In the genomic region with DNA sequence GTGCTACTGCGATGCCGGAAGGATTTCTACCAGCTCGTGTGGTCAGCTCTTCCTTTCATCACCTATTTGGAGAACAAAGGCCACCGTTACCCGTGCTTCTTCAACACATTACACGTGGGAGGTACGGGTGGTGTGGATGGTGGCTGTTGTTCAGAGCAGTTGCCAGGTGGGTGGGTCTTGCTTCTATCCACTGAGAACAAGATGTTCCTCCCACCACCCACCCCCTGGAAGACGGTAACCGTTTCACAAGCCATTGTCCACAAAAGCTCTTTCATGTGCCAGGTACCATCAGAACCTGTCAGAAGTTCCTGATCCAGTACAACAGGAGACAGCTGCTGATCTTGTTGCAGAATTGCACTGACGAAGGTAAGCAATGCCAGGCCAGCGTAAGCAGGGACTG, we compare ENCODE assay signal across 36 mouse cellular contexts. TPM values are rescaled to one million over a fixed set of nuclear protein-coding genes. Genes with fewer than 3 reads are reported as not detected.
DNase-seq lines count a peak whose midpoint lies in the region; ATAC-seq and TF ChIP-seq lines count a peak whose summit lies in the region.
"Had no signal": no experiment of that assay in that cellular context is flagged by ENCODE, and none has a peak within 500 bp of the region (broad histone marks: within the 10 kb centered on the region; RNA-seq: fewer than 3 reads in every experiment).

No protein-coding gene starts in this region.

- ATAC-seq in liver, embryonic 13.5 days (ENCODE audit: low read depth), result no peak
- no peak for ATAC-seq in CD4-positive, CD25-positive, alpha-beta regulatory T cell, adult 4 months
- ATAC-seq: forebrain, postnatal 0 days; lung, postnatal 0 days had no signal

- H3K4me2 ChIP-seq in liver, embryonic 13.5 days, result 0 out of 2 replicates have a peak overlapping the region, but pooled peaks have one; percentile 95
- H3K4me2 ChIP-seq: forebrain, embryonic 12.5 days; hindbrain, embryonic 15.5 days; kidney, embryonic 15.5 days; liver, embryonic 11.5 days; neural tube, embryonic 15.5 days had no signal

- H3K4me1 ChIP-seq in liver, embryonic 13.5 days (replicated peaks), result peaks cover 32% of the 10 kb centered on the region

- peak in 1 of 2 experiments; percentile 39 for DNase-seq in layer of hippocampus, adult 2 months (ENCODE audit: low spot score in 2 of 2)
- DNase-seq in layer of hippocampus, postnatal 14 days (ENCODE audit: low spot score in 2 of 2), result no peak
- DNase-seq in liver, embryonic 13.5 days, result no peak
- DNase-seq in liver (no peak), R1 (ENCODE audit: low read depth, low spot score) (peak; percentile 23)
- peak; percentile 73 for DNase-seq in brain, adult 2 months (ENCODE audit: low read depth, low spot score)
- no peak for DNase-seq in gastrocnemius, adult 8-10 months (ENCODE audit: low spot score in 2 of 2)
- DNase-seq: adrenal gland, adult 8-10 months; B cell, adult 2 months; cerebellum, adult 11 months; cerebellum, adult 9-10 months; forebrain, postnatal 0 days; gastrocnemius, postnatal 25 days; heart, postnatal 10 days; kidney, adult 18-20 months; kidney, postnatal 25 days; layer of hippocampus, postnatal 36 days; lung, adult 18-20 months; lung, postnatal 4 days; midbrain, embryonic 14.5 days; spleen, adult 18-20 months; thymus, postnatal 14 days had no signal

- H3K27me3 ChIP-seq in liver, embryonic 13.5 days, result peaks cover 6% of the 10 kb centered on the region
- H3K27me3 ChIP-seq: CH12.LX; heart, embryonic 13.5 days; hindbrain, embryonic 15.5 days; kidney, embryonic 15.5 days; neural tube, embryonic 15.5 days had no signal

- peaks cover 57% of the 10 kb centered on the region for H3K36me3 ChIP-seq in liver, embryonic 13.5 days

- peak overlapping the region; percentile 98 for H3K4me3 ChIP-seq in layer of hippocampus, adult 2 months
- H3K4me3 ChIP-seq in liver, embryonic 13.5 days (replicated peaks), result no peak overlapping the region
- H3K4me3 ChIP-seq: forebrain, embryonic 12.5 days; heart, adult 2 months; heart, embryonic 13.5 days; hindbrain, embryonic 15.5 days; kidney, embryonic 15.5 days; neural tube, embryonic 15.5 days had no signal

- H3K9ac ChIP-seq in liver, embryonic 13.5 days, result no peak overlapping the region
- H3K9ac ChIP-seq: forebrain, embryonic 12.5 days; forebrain, postnatal 0 days; heart, embryonic 13.5 days; hindbrain, embryonic 15.5 days; kidney, embryonic 15.5 days; neural tube, embryonic 15.5 days had no signal

- peak overlapping the region; percentile 93 for H3K27ac ChIP-seq in layer of hippocampus, adult 2 months
- H3K27ac ChIP-seq in liver, embryonic 13.5 days, result no peak overlapping the region
- H3K27ac ChIP-seq: forebrain, embryonic 12.5 days; heart, adult 2 months; heart, embryonic 13.5 days; hindbrain, embryonic 15.5 days; kidney, embryonic 15.5 days; neural tube, embryonic 15.5 days had no signal

- TF ChIP-seq CTCF in layer of hippocampus, adult 2 months (conservative IDR thresholded peaks at IDR 0.05), result no peak

- 93% methylated on average over 11 of the region's 11 CpGs for WGBS in liver, embryonic 13.5 days (ENCODE audit: insufficient replicate concordance)

- no peaks in the 10 kb centered on the region for H3K9me3 ChIP-seq in liver, embryonic 13.5 days (replicated peaks)
- H3K9me3 ChIP-seq: forebrain, embryonic 12.5 days; heart, embryonic 13.5 days; hindbrain, embryonic 15.5 days; kidney, embryonic 15.5 days; neural tube, embryonic 15.5 days had no signal

RNA-seq across cellular contexts. Expression of a gene that starts 4.6 kb away (rescaled TPM):
- 100 to 1,000 TPM; 103 to 104 TPM for total RNA-seq in layer of hippocampus, adult 2 months (2021)
- 10 to 100 TPM; 68.7 to 72.8 TPM for total RNA-seq in layer of hippocampus, postnatal 14 days (2021)
- polyA plus RNA-seq in liver, embryonic 13.5 days (2015; fragmentation: Nextera tagmentation; extraction: Ambion mirVana), result 120 and 127 TPM in 2 replicates
- 10 to 100 TPM; 27.3 to 40.7 (median 38.0) TPM for total RNA-seq in gastrocnemius, adult 8-10 months (2022)
- 100 to 1,000 TPM in 1 of 2 experiments, 10 to 100 TPM in 1; 84.0 to 114 TPM for polyA plus RNA-seq in CD4-positive, CD25-positive, alpha-beta regulatory T cell, adult 4 months (2017; shearing (Covaris generic))

RNA-seq across cellular contexts. Expression of a gene that starts 32.5 kb away (rescaled TPM):
- 100 to 1,000 TPM; 238 to 248 TPM for total RNA-seq in layer of hippocampus, adult 2 months (2021)
- total RNA-seq in layer of hippocampus, postnatal 14 days (2021), result 100 to 1,000 TPM; 262 to 266 TPM
- polyA plus RNA-seq in liver, embryonic 13.5 days (2015; fragmentation: Nextera tagmentation; extraction: Ambion mirVana), result 122 and 126 TPM in 2 replicates
- total RNA-seq in gastrocnemius, adult 8-10 months (2022), result 100 to 1,000 TPM; 304 to 367 (median 342) TPM
- polyA plus RNA-seq in CD4-positive, CD25-positive, alpha-beta regulatory T cell, adult 4 months (2017; shearing (Covaris generic)), result 10 to 100 TPM; 30.5 to 36.5 TPM

RNA-seq across cellular contexts. Expression of a gene that starts 39.3 kb away (rescaled TPM):
- 10 to 100 TPM; 40.9 to 42.6 TPM for total RNA-seq in layer of hippocampus, adult 2 months (2021)
- 10 to 100 TPM; 38.8 to 40.3 TPM for total RNA-seq in layer of hippocampus, postnatal 14 days (2021)
- 38.1 and 42.0 TPM in 2 replicates for polyA plus RNA-seq in liver, embryonic 13.5 days (2015; fragmentation: Nextera tagmentation; extraction: Ambion mirVana)
- total RNA-seq in gastrocnemius, adult 8-10 months (2022), result 10 to 100 TPM; 73.1 to 89.5 (median 82.1) TPM
- 10 to 100 TPM; 32.2 to 43.3 TPM for polyA plus RNA-seq in CD4-positive, CD25-positive, alpha-beta regulatory T cell, adult 4 months (2017; shearing (Covaris generic))

RNA-seq across cellular contexts. Expression of a gene that starts 46.0 kb away (rescaled TPM):
- total RNA-seq in layer of hippocampus, adult 2 months (2021), result 100 to 1,000 TPM; 124 to 129 TPM
- total RNA-seq in layer of hippocampus, postnatal 14 days (2021), result 100 to 1,000 TPM; 107 to 115 TPM
- polyA plus RNA-seq in liver, embryonic 13.5 days (2015; fragmentation: Nextera tagmentation; extraction: Ambion mirVana), result not detected in 2 replicates
- 1 to 10 TPM in 1 of 4 experiments, under 1 TPM in 3; 0.22 to 1.1 (median 0.38) TPM for total RNA-seq in gastrocnemius, adult 8-10 months (2022)
- not detected for polyA plus RNA-seq in CD4-positive, CD25-positive, alpha-beta regulatory T cell, adult 4 months (2017; shearing (Covaris generic))
- total RNA-seq: common myeloid progenitor, adult 5-6 weeks; hematopoietic stem cell, adult 5-6 weeks; monocyte, adult 5-6 weeks had no signal
- polyA plus RNA-seq: erythroblast, embryonic 14.5 days had no signal

Comparison
In these comparisons a context has a peak if more than half of its experiments do, and no peak if none do; other contexts are left out.
1. DNase-seq: peak in R1 (single experiment) and brain, adult 2 months (single experiment); none in layer of hippocampus, postnatal 14 days (0 of 2), liver, embryonic 13.5 days (single experiment), liver (single experiment) and gastrocnemius, adult 8-10 months (0 of 2).